Mouse (Mus musculus): ENCODE data around the gene Pde6d.

DNA sequence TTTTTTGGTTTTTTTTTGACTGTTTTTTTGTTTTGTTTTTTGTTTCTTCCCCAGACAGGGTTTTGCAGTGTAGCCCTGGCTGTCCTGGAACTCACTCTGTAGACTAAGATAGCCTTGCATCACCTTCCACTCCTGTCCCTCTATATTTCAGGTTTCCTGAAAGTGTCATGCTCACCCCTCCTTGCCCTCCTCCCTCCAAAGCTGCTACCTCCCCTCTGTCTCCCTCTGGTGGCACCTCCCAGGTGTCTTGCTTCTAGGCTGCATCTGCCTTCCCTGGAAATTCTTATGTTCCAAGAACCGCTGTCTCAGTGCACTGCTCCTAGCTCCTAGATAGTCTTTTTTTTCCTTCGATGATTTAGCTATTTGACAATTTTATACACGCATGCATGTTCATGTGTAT is 44.0 kb downstream of the Pde6d start:
- TF ChIP-seq CTCF (IDR thresholded peaks at IDR 0.05; ENCODE audit: extremely low read depth, insufficient read depth, insufficient read length, insufficient replicate concordance) (no peak), POLR2A (IDR thresholded peaks at IDR 0.05; ENCODE audit: low read depth, low read length) (no peak)
